Mouse (Mus musculus) layer of hippocampus, postnatal 14 days (tissue): ENCODE data around the gene Pigk. TPM values are rescaled to one million over a fixed set of nuclear protein-coding genes. Genes with fewer than 3 reads are reported as not detected.
A peak's percentile ranks its signal among the peaks of the same experiment; 100 is the strongest.

ENCODE experiments used
- DNase-seq, 2 experiments: peaks; one replicate each; pipeline ENCODE4 v3.0.0; 2021 to 2022; ENCODE audit warnings: low spot score in 2 of 2, mixed read lengths in 1 of 2
- total RNA-seq, 2 experiments: library from RNA; stranded (reverse); gene quantifications; 2 replicates each; pipeline ENCODE4 v1.2.3; 2021

The Pigk gene
- total RNA-seq, 2 experiments from 2014 or later: 46.6 to 47.2 TPM

- DNase-seq: peak in 1 of 2 experiments; percentile 67
Observed at GRCm38 (mm10) chr3:152837938-152838337, 124.0 kb downstream of the Pigk start.

GRCm38 (mm10) chr3:152841264-152841663 lies 127.4 kb downstream of the Pigk start:
- no peak for DNase-seq

GRCm38 (mm10) chr3:152842648-152843047 lies 128.7 kb downstream of the Pigk start:
- DNase-seq: no peak

DNA sequence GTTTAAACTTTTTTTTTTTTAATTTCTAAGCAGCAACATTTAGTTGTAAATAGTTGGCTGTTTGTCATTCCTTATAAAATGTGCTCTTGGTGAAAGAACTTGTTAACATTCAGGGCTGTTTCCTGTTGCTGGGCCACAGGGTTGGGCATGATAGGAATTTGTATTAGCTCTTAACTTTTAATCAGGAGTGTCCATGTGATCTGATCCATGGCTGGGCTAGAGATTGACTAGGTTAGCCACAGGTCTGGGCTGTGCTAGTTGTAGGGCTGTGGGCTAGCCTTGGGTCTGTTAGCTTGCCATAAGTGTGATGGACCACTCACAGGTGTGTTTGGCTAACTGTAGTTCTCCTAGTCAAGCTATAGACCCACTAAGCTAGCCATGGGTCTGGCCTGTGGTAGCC lies 130.0 kb downstream of the Pigk start:
- DNase-seq: no peak

GRCm38 (mm10) chr3:152855006-152855614 lies 141.2 kb downstream of the Pigk start:
- DNase-seq: no peak

GRCm38 (mm10) chr3:152856095-152856494 lies 142.2 kb downstream of the Pigk start:
- DNase-seq: no peak

DNA sequence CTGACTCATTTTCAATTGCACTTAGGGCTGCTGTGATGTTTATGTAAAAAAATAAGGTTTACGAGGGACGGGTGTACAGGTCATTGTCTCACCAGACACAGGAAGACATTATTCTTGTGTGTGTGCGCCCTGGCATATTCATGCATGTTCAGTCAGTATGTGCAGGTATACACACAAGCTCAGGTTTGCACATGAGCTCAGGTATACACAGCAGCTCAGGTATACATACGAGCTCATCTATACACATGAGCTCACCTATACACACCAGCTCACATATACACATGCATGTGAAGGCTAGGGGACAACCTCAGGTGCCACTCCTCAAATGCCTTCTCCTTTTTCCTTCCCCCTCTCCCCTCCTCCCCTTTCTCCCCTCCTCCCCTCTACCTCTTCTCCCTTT lies 147.6 kb downstream of the Pigk start:
- no peak for DNase-seq

- no peak for DNase-seq
Observed at GRCm38 (mm10) chr3:152861978-152862377, 148.1 kb downstream of the Pigk start.

- no peak for DNase-seq
Observed at GRCm38 (mm10) chr3:152866035-152866965, 152.4 kb downstream of the Pigk start.

DNA sequence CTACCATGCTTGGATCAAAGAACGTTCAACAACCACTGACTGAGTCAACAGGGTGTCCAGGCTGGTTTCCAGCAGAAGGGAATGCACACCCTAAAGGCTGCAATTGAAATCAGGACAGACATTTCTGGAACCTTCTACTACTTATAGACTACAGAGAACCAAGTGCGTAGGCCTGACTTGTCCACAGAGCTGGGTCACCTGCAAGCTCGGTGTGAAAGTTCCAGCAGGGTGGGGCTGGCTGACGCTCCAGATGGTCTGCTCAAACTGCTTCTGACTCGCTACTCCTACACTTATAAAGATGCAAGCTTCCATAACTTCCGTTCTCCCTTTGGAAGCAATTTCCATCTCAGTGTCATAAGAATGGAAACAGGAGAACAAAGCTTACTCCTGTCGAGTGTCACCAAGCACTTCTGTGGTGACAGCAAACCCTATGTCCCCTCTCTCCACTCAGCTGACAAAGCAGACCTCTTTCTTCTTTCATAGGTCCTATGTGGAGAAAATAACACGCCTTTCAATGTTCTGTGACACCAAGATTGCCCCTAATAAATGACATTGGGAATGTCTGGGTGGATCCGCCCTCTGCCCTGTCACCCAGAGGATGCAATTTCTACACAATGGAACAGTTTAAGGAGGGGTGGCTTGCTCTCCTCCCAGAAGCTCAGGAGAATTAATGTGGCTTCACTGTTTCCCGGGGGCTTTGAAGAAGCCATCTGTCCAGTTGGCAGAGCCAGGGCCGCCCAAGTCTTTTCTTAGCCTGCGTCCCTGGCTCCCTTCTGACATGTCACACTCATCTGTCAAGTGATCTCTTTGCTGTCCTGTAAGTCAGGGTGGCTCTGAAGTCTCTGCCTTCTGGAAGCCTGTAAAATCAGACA lies 154.0 kb downstream of the Pigk start:
- no peak for DNase-seq

DNA sequence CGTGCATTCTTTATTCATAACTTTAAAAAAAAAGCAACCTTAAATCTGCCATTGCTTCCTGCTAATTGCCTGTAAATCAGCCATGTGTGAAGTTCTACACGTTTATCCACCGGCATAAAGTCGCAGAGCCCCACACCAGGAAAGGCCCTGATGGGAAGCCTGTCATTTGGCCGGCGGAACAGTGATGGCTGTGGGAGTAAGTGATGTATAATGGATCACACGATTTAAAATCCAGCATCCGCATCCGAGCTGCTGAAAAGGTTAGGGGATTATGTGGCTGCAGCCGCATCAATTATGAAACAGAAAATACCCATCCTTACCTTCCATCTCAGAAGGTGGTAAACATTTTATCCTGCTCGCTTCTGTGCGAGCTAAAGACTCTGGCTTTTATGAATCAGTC lies 158.2 kb downstream of the Pigk start:
- DNase-seq: no peak

GRCm38 (mm10) chr3:152872596-152872995 lies 158.7 kb downstream of the Pigk start:
- no peak for DNase-seq

DNA sequence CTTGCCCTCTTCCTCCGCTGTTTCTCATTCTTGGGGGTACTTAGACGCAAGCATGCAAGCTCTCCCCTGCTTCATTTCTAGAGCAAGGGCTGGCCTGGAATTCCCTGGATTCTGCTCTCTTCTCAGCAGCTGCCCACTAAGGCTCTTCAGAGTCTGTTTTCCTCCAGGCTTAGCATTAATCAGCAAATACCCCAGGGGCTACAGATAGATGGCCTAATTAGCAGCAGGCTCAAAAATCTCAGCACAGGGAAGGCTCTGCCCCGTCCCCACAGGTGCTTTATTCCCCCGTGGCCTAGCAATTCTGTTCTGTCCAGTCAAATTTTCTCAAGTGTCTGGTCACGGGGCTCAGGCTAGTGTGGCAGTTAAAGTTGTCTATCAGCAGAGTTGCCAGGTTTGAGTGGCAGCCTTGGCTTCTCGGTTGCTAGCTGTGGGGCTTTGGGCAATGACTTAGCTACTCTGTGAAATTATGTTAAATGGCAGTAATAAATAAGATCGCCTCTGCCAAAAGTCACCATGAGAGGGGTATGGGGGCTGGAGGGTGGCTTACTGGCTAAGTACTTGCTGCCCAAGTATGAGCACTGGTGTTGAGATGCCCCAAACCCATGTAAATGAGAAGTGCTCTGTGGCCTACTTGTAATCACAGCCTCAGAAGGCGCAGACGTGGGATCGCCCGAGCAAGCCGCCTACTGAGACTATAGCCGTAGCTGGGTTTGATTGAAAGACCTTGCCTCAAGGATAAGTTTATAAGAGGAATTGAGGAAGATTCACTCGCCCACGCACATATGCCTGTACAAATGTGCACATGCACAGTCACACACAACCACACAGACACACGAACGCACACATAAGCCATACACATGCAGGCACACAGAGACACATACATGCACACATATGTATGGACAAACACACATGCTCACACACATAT lies 160.8 kb downstream of the Pigk start:
- DNase-seq: peak in 1 of 2 experiments; percentile 51

DNA sequence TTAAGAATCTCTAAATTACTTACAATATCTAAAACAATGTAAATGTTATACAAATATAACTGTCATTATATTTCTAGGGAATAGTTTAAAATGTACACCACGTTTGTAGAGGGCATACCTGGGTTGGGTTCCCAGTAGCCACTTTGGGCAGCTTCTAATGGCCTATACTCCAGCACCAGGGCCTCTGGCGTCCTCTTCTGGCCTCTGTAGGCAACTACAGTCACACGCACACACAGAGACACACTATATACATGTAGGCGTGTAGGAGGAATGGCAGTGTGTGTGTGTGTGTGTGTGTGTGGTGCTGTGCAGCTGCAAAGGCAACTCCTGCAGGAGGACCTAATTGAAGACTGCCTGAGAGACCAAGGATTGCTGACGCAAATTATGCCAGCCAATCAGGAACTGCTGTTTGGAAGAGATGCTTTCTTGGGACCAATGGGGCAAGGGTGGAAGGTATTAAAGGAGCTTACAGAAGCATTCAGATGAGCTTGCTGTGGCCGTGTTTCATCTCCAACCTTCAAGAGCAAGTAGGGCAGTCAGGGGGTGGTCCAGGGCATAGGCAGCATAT lies 161.9 kb downstream of the Pigk start:
- no peak for DNase-seq

- DNase-seq: no peak
Observed at GRCm38 (mm10) chr3:152880121-152880835, 166.4 kb downstream of the Pigk start.

GRCm38 (mm10) chr3:152881706-152882105 lies 167.8 kb downstream of the Pigk start:
- no peak for DNase-seq

- DNase-seq: no peak
Observed at GRCm38 (mm10) chr3:152883556-152883955, 169.7 kb downstream of the Pigk start.

GRCm38 (mm10) chr3:152886749-152887148 lies 172.8 kb downstream of the Pigk start:
- no peak for DNase-seq

DNA sequence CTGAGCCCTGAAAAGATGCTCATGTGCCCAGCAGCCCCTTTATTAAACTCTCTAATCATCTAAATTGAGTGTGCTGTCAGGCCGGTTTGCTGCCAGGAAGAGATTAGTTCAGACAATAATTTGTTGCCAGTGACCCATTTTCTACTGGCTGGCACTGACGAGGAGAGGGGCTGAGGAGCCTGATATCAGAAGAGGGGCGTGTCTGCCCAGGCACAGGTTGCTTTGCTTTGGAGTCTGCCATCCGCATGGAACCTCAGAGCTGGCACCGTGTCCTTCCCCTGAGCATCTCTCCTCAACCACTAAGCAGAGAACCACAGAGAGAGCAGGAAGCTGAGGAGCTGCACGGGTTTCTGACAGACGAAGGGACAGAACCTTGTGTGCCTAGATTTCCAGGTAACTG lies 174.2 kb downstream of the Pigk start:
- DNase-seq: no peak
